Mouse (Mus musculus) mouse trophoblast stem cell (cell line): ENCODE measurements around the gene Diexf.

ENCODE experiments used
- in situ Hi-C, 2 experiments: fragments of 300-500 bp; cut with MseI, MboI; formaldehyde crosslinking; loops; 2 replicates in 1 of 2; 3 replicates in 1 of 2; pipeline ENCODE4 v1.15.1; 2025

The Diexf gene

GRCm38 (mm10) chr1:193138669-193139068 is 8.6 kb upstream of the Diexf start:
- in situ Hi-C loops, result no loop called here

GRCm38 (mm10) chr1:193138087-193138486 is 8.0 kb upstream of the Diexf start:
- in situ Hi-C loops, result no loop called here

GRCm38 (mm10) chr1:193133726-193134125 is 3.7 kb upstream of the Diexf start:
- in situ Hi-C loops, result no loop called here

- in situ Hi-C loops, result no loop called here
Measured at GRCm38 (mm10) chr1:193132385-193132784, 2.3 kb upstream of the Diexf start.

- in situ Hi-C loops, result no loop called here
Measured at GRCm38 (mm10) chr1:193131311-193131948, 1.4 kb upstream of the Diexf start.

GRCm38 (mm10) chr1:193130839-193131238 is 767 bp upstream of the Diexf start:
- in situ Hi-C loops, result no loop called here

GRCm38 (mm10) chr1:193130456-193130825 is 369 bp upstream of the Diexf start:
- in situ Hi-C loops, result no loop called here

GRCm38 (mm10) chr1:193129321-193129720 is 751 bp downstream of the Diexf start:
- in situ Hi-C loops, result no loop called here

- in situ Hi-C loops, result no loop called here
Measured at GRCm38 (mm10) chr1:193128055-193128454, 2.0 kb downstream of the Diexf start.

GRCm38 (mm10) chr1:193125835-193126234 is 4.2 kb downstream of the Diexf start:
- in situ Hi-C loops, result no loop called here

- in situ Hi-C loops, result no loop called here
Measured at GRCm38 (mm10) chr1:193123290-193123689, 6.8 kb downstream of the Diexf start.

- in situ Hi-C loops, result no loop called here
Measured at GRCm38 (mm10) chr1:193122793-193123192, 7.3 kb downstream of the Diexf start.

GRCm38 (mm10) chr1:193112093-193112492 is 18.0 kb downstream of the Diexf start:
- in situ Hi-C loops, result no loop called here

- in situ Hi-C loops, result no loop called here
Measured at GRCm38 (mm10) chr1:193102996-193103395, 27.1 kb downstream of the Diexf start.

GRCm38 (mm10) chr1:193102556-193102955 is 27.5 kb downstream of the Diexf start:
- in situ Hi-C loops, result no loop called here

- in situ Hi-C loops, result no loop called here
Measured at GRCm38 (mm10) chr1:193102029-193102428, 28.0 kb downstream of the Diexf start.

- in situ Hi-C loops, result no loop called here
Measured at GRCm38 (mm10) chr1:193098946-193099345, 31.1 kb downstream of the Diexf start.

GRCm38 (mm10) chr1:193093596-193093995 is 36.5 kb downstream of the Diexf start:
- in situ Hi-C loops, result no loop called here

- in situ Hi-C loops, result no loop called here
Measured at GRCm38 (mm10) chr1:193092771-193093170, 37.3 kb downstream of the Diexf start.

GRCm38 (mm10) chr1:193090894-193091293 is 39.2 kb downstream of the Diexf start:
- in situ Hi-C loops, result no loop called here

GRCm38 (mm10) chr1:193090211-193090871 is 39.7 kb downstream of the Diexf start:
- in situ Hi-C loops, result no loop called here

- in situ Hi-C loops, result no loop called here
Measured at GRCm38 (mm10) chr1:193089683-193090082, 40.4 kb downstream of the Diexf start.

GRCm38 (mm10) chr1:193089211-193089610 is 40.9 kb downstream of the Diexf start:
- in situ Hi-C loops, result no loop called here
